Mouse (Mus musculus) embryonic facial prominence, embryonic 13.5 days (tissue): ENCODE data around the gene Glcci1. TPM values are rescaled to one million over a fixed set of nuclear protein-coding genes. Genes with fewer than 3 reads are reported as not detected.

Experiments used
- ATAC-seq: fragments of 200-750 bp; cut with Nextera tagmentation; 2 replicates; pipeline ENCODE4 v1.8.0; 2017; ENCODE audit warnings: low read depth; ENCODE audit not compliant: insufficient number of reproducible peaks, insufficient read depth, low FRiP score, low TSS enrichment
- H3K27ac ChIP-seq: fragments of 300-500 bp; sonication (generic); 2 replicates; pipeline ENCODE4 v1.5.1; 2015; ENCODE audit warnings: moderate library complexity, mild to moderate bottlenecking, inconsistent platforms
- H3K27me3 ChIP-seq: fragments of 300-500 bp; sonication (generic); 2 replicates; pipeline ENCODE4 v1.6.1; 2015; ENCODE audit warnings: mild to moderate bottlenecking, inconsistent platforms
- H3K36me3 ChIP-seq: fragments of 300-500 bp; sonication (generic); 2 replicates; pipeline ENCODE4 v1.6.1; 2015; ENCODE audit warnings: mild to moderate bottlenecking, inconsistent platforms
- H3K4me1 ChIP-seq: fragments of 300-500 bp; sonication (generic); 2 replicates; pipeline ENCODE4 v1.6.1; 2015; ENCODE audit warnings: inconsistent platforms
- H3K4me2 ChIP-seq: fragments of 300-500 bp; sonication (generic); 2 replicates; pipeline ENCODE4 v1.6.1; 2015; ENCODE audit warnings: moderate library complexity, mild to moderate bottlenecking, inconsistent platforms
- H3K4me3 ChIP-seq: fragments of 300-500 bp; sonication (generic); 2 replicates; pipeline ENCODE4 v1.5.1; 2015; ENCODE audit warnings: mild to moderate bottlenecking, inconsistent platforms
- H3K9ac ChIP-seq: fragments of 300-500 bp; sonication (generic); 2 replicates; pipeline ENCODE4 v1.6.1; 2015; ENCODE audit warnings: mild to moderate bottlenecking, inconsistent platforms
- H3K9me3 ChIP-seq: fragments of 300-500 bp; sonication (generic); 2 replicates; pipeline ENCODE4 v1.6.1; 2016; ENCODE audit warnings: inconsistent platforms
- WGBS: fragments of 180-500 bp; shearing (Covaris S2); methylation state at CpG from one replicate; pipeline ENCODE4 v1.1.7; 2015; ENCODE audit warnings: mixed read lengths; 5-methylcytosine and 5-hydroxymethylcytosine counted together
- polyA plus RNA-seq: library from polyadenylated mRNA; unstranded; fragments of >200 nt; fragmentation: Nextera tagmentation; extraction: Ambion mirVana; gene quantifications from 2 replicates; pipeline ENCODE4 v1.2.1, GENCODE M21; 2015

Gene Glcci1
- polyA plus RNA-seq, 1 experiment from 2014 or later, result 6.6 TPM

DNA sequence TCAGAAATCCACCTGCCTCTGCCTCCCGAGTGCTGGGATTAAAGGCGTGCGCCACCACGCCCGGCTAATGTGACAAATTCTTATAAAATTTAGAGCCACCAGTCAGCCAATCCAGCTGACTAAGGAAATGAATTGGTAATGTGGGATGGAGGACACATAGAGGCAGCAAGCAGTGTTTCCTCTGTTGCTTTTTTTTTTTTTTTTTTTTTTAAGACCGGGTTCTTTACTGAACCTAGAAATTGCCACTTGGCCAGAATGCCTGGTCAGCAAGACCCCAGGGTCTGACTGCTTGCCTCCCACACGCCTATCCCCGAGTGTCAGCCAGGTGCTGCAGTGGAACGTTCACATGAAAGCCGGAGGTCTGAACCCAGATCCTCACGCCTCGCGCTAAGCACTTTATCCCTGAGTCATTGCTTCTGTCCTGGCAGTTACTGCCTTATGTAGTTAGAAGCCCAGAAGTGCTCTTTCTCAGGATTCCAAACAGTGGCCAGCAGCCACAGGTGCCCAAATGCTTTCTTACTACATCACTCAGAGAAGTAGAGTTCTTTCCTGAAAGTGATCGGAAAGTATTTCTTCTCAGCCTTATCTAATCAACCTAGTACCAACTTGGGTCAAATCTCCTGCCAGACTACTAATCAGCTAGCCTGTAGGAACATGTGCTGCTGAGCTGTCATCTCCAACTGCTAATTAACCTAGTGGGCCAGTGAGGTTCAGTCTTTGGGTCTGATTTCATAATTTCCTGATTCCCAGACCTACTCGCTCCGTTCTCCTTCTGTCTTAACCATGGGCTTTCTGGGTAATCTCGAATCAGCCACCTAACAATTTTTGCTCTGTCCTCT lies 24.7 kb upstream of the Glcci1 start:
- H3K27ac ChIP-seq, result no peak overlapping the region
- H3K36me3 ChIP-seq, result no peaks in the 10 kb centered on the region
- no peak for ATAC-seq
- H3K9ac ChIP-seq, result no peak overlapping the region
- H3K4me3 ChIP-seq, result no peak overlapping the region
- no peaks in the 10 kb centered on the region for H3K4me1 ChIP-seq
- WGBS, result 90% methylated on average over 17 of the region's 17 CpGs
- no peaks in the 10 kb centered on the region for H3K27me3 ChIP-seq
- no peaks in the 10 kb centered on the region for H3K9me3 ChIP-seq
- H3K4me2 ChIP-seq, result no peak overlapping the region

- H3K27ac ChIP-seq, result no peak overlapping the region
- ATAC-seq, result no peak
- H3K9ac ChIP-seq, result no peak overlapping the region
- H3K27me3 ChIP-seq, result no peaks in the 10 kb centered on the region
- no peak overlapping the region for H3K4me3 ChIP-seq
- WGBS, result 87% methylated on average over 16 of the region's 16 CpGs
- no peak overlapping the region for H3K4me2 ChIP-seq
- no peaks in the 10 kb centered on the region for H3K9me3 ChIP-seq
- no peaks in the 10 kb centered on the region for H3K4me1 ChIP-seq
- no peaks in the 10 kb centered on the region for H3K36me3 ChIP-seq
Measured at GRCm38 (mm10) chr6:8485414-8486175, 23.8 kb upstream of the Glcci1 start.

GRCm38 (mm10) chr6:8486391-8487043 lies 22.9 kb upstream of the Glcci1 start:
- no peak for ATAC-seq
- no peaks in the 10 kb centered on the region for H3K27me3 ChIP-seq
- 84% methylated on average over 17 of the region's 17 CpGs for WGBS
- H3K27ac ChIP-seq, result no peak overlapping the region
- no peaks in the 10 kb centered on the region for H3K9me3 ChIP-seq
- H3K4me3 ChIP-seq, result no peak overlapping the region
- no peaks in the 10 kb centered on the region for H3K36me3 ChIP-seq
- H3K4me1 ChIP-seq, result no peaks in the 10 kb centered on the region
- H3K9ac ChIP-seq, result no peak overlapping the region
- H3K4me2 ChIP-seq, result no peak overlapping the region

DNA sequence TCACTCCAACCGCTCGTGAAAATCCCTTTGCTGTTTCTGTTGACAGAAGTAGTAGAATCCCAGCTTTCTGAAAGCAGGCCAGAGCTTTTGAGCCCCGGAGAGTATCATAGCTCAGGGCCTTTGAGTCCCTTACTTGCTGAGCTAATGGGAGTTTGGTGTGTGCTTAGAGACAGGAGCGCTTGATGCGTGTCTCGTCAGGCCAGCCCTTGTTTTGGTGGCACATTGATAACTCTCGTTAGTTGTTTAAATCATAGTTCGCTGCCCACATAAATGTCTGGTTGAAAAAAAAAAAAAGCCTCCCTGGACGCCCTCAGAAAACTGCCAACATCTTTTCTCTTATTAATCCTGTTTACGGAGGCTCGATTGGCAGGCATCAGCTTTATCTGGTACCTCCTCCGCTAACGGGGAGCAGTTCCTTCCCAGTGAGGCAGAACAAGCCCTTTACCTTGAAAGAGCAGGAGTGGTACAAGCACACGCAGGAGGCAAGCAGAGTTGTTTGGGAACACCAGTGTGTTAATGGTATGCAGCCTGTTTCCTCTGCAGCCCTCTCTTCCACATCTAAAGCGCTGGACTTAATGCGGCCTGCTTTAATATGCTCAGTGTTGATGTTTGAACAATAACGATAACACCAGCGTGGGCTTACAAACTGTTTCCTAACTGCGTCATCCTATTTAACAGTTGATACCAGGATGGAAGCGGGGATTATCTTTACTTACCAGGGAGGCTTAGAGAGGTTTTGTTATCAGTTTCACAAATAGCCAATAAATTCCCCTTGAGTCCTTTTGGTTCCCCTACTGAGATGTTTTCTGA lies 22.2 kb upstream of the Glcci1 start:
- no peaks in the 10 kb centered on the region for H3K9me3 ChIP-seq
- no peak overlapping the region for H3K4me2 ChIP-seq
- no peak overlapping the region for H3K9ac ChIP-seq
- no peaks in the 10 kb centered on the region for H3K36me3 ChIP-seq
- H3K27ac ChIP-seq, result no peak overlapping the region
- H3K4me3 ChIP-seq, result no peak overlapping the region
- no peaks in the 10 kb centered on the region for H3K27me3 ChIP-seq
- H3K4me1 ChIP-seq, result no peaks in the 10 kb centered on the region
- WGBS, result 71% methylated on average over 20 of the region's 20 CpGs
- no peak for ATAC-seq

DNA sequence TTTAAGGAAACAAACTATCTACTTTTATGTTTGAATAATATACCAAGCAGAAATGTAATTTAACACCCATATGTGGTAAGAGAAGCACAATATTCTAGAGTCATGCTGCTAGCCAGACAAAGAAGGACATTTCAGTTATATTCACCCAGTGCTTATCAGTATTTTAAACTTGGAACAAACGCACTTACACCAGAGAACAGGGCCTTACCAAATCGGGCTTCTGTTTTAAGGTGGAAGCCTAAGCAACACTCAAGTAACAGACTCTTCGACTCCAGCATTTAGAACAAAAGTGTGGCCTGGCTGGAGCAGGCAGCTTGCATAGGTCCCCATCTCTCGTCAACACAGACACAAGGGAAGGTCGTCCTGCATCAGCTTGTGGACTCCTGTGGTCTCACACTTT lies 21.2 kb upstream of the Glcci1 start:
- H3K9me3 ChIP-seq, result no peaks in the 10 kb centered on the region
- no peak for ATAC-seq
- no peak overlapping the region for H3K4me2 ChIP-seq
- no peaks in the 10 kb centered on the region for H3K27me3 ChIP-seq
- no peaks in the 10 kb centered on the region for H3K36me3 ChIP-seq
- 70% methylated on average over 5 of the region's 5 CpGs for WGBS
- no peak overlapping the region for H3K27ac ChIP-seq
- H3K4me3 ChIP-seq, result no peak overlapping the region
- H3K9ac ChIP-seq, result no peak overlapping the region
- no peaks in the 10 kb centered on the region for H3K4me1 ChIP-seq

GRCm38 (mm10) chr6:8489266-8489665 lies 20.1 kb upstream of the Glcci1 start:
- Histone ChIP-seq H3K27ac (no peak overlapping the region), H3K4me3 (no peak overlapping the region), H3K4me2 (no peak overlapping the region), H3K36me3 (no peaks in the 10 kb centered on the region), H3K9me3 (no peaks in the 10 kb centered on the region), H3K27me3 (no peaks in the 10 kb centered on the region), H3K9ac (no peak overlapping the region), H3K4me1 (no peaks in the 10 kb centered on the region)
- no peak for ATAC-seq
- WGBS, result 70% methylated on average over 7 of the region's 7 CpGs

GRCm38 (mm10) chr6:8489938-8490585 lies 19.3 kb upstream of the Glcci1 start:
- Histone ChIP-seq H3K4me1 (no peaks in the 10 kb centered on the region), H3K4me2 (no peak overlapping the region), H3K27me3 (no peaks in the 10 kb centered on the region), H3K4me3 (no peak overlapping the region), H3K27ac (no peak overlapping the region), H3K9me3 (no peaks in the 10 kb centered on the region), H3K9ac (no peak overlapping the region), H3K36me3 (no peaks in the 10 kb centered on the region)
- no peak for ATAC-seq
- 80% methylated on average over 1 of the region's 1 CpGs for WGBS

DNA sequence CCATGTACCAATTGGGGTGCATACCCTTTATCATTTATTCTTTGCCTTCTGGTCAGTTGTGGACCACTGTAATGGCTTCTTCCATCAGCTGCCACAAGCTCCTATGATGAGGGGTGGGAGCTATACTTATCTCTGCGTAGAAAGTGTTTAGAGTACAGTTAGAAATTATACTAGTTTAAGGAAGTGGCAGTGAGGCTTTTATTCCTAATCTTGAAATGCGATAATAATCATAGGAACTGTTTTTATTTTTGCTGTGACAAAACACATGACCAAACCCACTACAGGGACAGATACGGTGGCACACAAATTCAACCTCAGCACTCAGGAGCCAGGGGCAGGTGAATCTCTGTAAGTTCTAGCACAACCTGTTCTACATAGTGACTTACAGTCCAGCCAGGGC lies 17.2 kb upstream of the Glcci1 start:
- no peak overlapping the region for H3K4me3 ChIP-seq
- no peaks in the 10 kb centered on the region for H3K9me3 ChIP-seq
- H3K4me2 ChIP-seq, result no peak overlapping the region
- no peaks in the 10 kb centered on the region for H3K4me1 ChIP-seq
- H3K9ac ChIP-seq, result no peak overlapping the region
- no peaks in the 10 kb centered on the region for H3K36me3 ChIP-seq
- no peak for ATAC-seq
- H3K27me3 ChIP-seq, result no peaks in the 10 kb centered on the region
- H3K27ac ChIP-seq, result no peak overlapping the region
- WGBS, result 93% methylated on average over 3 of the region's 3 CpGs

DNA sequence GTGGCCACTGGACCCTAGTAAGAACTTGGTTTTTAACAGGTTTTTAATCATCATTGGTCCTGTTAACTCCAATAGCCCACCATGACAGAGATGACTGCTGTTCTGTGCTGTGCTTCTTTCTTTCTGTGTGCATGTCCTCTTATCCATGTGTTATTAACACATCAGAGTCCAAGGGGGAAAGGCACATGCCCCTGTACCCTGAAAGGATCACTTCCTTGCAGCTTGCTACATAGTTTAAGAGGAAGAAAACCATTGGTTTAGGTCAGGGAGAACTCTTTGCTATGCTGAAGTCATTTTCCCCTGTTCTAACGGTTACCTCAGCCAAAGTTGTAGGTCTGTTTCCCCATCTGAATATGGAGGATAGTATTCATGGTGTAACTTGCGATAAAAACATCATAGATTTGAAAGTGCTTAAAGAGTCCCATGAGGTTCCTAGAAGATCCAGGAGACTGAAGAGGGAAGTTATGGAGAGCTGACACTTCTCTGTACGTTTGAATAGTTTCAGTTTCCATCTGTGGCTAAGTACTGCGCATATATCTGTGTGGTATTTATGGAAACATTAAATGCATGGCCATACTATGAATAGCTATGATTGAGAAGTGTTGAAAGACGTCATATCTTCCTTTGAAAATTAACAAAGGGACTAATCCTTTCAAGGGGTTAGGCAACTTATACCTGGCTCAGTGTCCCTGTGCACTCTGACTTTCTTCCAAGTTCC lies 14.1 kb upstream of the Glcci1 start:
- Histone ChIP-seq H3K27me3 (no peaks in the 10 kb centered on the region), H3K36me3 (no peaks in the 10 kb centered on the region), H3K27ac (no peak overlapping the region), H3K4me1 (0 out of 2 replicates have a peak, but pooled peaks cover 3% of the 10 kb centered on the region), H3K4me3 (no peak overlapping the region), H3K9ac (no peak overlapping the region), H3K4me2 (no peak overlapping the region), H3K9me3 (no peaks in the 10 kb centered on the region)
- 80% methylated on average over 5 of the region's 5 CpGs for WGBS
- ATAC-seq, result no peak

- H3K4me3 ChIP-seq, result no peak overlapping the region
- H3K9ac ChIP-seq, result no peak overlapping the region
- 79% methylated on average over 4 of the region's 4 CpGs for WGBS
- H3K27ac ChIP-seq, result no peak overlapping the region
- H3K9me3 ChIP-seq, result no peaks in the 10 kb centered on the region
- no peak overlapping the region for H3K4me2 ChIP-seq
- no peak for ATAC-seq
- no peaks in the 10 kb centered on the region for H3K27me3 ChIP-seq
- H3K4me1 ChIP-seq, result 0 out of 2 replicates have a peak, but pooled peaks cover 3% of the 10 kb centered on the region
- H3K36me3 ChIP-seq, result no peaks in the 10 kb centered on the region
Measured at GRCm38 (mm10) chr6:8495827-8496222, 13.6 kb upstream of the Glcci1 start.
